Mouse (Mus musculus) liver, embryonic 14.5 days (tissue): ENCODE results near the gene Sf3b4.

Experiments used
- CTCF ChIP-seq: IDR thresholded peaks from 2 replicates; pipeline ENCODE4 v1.5.1; 2016; ENCODE audit warnings: antibody characterized with exemption, low read depth, control low read depth
- EP300 ChIP-seq: IDR thresholded peaks from 2 replicates; pipeline ENCODE4 v1.6.1; 2016; ENCODE audit warnings: antibody characterized with exemption, low read depth

GRCm38 (mm10) chr3:96194966-96195365, 22.8 kb downstream of the Sf3b4 start:
- TF ChIP-seq CTCF (no peak), EP300 (no peak)
